Mouse (Mus musculus) layer of hippocampus, adult 8-10 months (tissue): ENCODE data around the gene Slc23a2. TPM values are rescaled to one million over a fixed set of nuclear protein-coding genes. Genes with fewer than 3 reads are reported as not detected.
A peak's percentile ranks its signal among the peaks of the same experiment; 100 is the strongest.

ENCODE experiments used
- DNase-seq, 2 experiments: peaks; one replicate each; pipeline ENCODE4 v3.0.0; 2022; ENCODE audit warnings: low spot score in 2 of 2
- total RNA-seq, 4 experiments: library from RNA; stranded (reverse); gene quantifications; 2 replicates each; pipeline ENCODE4 v1.2.4; 2022

Gene Slc23a2
- total RNA-seq, 4 experiments from 2014 or later = 107 to 125 (median 113) TPM

DNA sequence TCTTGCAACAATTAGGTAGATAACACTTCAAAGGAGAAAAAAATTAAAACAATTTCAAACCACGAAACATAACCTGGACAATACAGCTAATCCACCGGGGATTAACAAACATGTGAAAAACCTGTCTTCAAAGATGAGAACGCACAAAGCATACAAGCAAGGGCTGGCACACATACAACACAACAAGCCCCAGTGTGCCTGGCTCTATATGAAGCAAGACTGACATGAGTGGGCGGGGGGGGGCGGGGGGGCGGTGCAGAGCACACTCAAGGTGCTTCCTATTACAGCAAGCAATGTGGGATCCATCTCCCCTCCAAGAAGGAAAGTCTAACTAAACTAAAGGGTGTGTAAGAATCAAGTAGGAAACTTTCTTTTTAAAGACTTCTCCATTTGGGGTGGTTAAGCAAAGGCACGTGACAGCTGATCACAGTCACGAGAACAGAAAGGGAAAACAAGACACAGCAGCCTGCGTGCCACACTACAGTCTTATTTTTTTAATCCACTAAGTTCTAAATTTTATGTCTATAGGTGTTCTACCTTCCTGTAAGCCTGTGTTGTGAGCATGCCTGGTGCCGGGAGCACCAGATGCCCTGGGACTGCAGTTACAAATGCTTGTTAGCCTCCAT lies 42.3 kb downstream of the Slc23a2 start:
- no peak for DNase-seq

DNA sequence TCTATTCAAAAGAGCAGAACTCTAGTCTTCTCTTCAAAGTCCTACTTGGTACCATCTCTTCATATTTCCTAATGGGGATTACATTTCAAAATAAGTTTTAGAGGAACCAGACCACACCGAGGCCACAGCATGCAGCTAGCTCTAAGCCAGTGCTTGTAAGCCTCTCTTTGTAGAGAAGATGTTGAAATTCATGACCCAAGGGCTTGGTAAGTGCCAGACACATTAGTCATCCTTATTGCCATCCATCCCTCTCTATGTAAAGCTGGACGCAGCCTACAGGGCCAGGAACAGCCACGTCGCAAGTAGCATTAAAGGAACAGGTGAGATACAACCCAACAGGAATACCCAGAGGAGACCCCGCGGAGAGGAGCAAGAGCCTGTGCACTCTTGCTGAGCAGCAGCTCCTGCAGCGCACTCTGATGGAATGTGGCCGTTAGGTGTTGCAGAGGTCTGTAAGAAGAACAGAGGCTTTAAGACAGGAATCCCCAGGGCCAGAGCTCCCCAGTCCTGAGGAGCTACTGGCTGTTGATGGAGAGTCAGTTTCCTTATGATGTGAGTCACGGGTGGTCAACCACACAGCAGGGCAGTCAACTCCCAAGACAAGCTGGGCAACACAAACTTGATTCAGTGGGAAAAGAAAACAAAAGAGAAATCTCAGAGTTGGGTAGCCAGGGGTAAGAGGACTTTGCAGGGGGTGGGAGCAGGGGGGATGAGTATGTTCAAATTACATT lies 45.8 kb downstream of the Slc23a2 start:
- DNase-seq = no peak

DNA sequence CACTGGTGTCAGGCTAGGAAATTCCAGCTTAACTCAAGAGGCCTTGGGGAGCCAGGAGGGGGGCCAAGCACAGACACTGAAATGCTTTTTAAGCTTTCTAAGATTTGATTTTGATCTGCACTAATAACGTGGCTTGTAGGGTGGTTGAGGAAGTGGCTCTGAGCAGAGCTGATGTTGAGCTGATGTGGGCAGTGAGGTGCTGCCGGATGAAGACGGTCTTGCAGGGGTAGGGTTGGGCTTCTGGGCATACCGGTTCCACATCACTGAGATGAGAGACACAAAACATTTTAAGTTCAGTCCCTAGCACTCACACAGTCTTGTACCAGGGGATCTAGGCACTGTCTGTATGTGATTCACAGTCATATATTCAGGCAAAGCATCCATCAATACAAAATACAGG lies 46.5 kb downstream of the Slc23a2 start:
- no peak for DNase-seq

DNA sequence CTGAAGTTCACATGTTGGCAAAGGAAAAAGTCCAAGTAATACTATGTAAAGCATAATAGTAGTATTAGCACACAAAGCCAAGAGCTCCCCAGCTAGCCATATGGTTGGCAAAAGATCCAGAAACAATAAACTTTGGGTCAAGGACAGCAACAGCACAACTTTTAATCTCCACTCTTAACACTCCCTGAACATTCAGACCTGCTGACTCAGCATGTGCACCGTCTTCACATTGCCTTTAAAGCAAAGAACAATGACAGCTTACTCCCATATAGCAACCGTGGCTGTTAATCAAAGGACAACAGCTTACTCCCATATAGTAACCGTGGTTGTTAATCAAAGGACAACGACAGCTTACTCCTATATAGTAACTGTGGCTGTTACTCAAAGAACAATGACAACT lies 48.3 kb downstream of the Slc23a2 start:
- no peak for DNase-seq

DNA sequence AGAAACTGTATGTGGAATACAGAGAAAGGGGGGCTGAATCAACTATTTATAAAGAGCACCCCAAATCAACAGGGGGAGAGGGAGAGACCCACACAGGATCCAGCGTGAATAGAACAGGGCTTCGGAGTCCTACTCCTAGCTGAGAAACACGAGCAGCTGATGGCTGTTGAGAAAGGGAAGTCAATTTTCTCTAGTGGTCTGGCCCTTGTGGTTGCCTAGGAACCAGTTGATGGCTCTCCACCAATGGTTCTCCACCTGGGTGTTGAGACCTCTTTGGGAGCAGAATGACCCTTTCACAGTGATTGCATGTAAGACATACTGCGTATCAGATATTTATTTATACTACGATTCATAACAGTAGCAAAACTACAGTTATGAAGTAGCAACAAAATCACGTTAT lies 49.1 kb downstream of the Slc23a2 start:
- no peak for DNase-seq

DNA sequence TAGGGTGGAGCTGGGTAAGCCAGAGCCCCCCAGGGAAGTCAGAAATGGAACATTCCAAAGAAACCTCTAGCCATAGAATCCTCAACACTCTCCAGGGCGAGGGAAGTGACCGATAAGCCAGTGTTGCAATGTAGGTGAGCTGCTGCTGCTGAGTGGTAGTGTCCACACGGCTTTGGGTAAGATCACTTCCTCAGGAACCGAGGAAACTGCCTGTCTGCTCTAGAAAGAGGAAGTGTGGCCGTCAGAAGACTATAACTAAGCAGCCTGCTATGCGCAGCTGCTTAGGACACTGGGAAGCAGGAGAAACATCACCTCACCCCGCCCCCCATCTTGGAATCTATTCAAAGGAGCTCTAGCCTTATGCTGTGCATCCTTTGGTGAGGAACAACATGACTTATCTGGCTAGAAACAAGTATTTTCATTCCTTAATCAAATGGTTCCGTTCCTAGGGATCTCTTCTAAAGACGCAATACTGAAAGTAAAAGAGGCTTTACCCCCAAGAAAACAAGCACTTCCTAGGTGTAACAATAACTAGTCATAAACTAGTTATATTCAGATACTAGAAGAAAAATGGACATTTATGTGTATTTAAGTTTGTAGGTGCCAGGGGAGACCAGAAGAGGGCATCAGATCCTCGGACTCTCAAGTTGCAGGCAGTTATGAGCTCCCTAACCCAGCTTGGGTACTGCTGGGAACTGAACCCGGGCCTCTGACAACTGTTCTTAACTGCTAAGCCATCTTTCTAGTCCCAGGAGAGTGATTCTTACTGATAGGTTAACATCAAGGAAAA lies 50.3 kb downstream of the Slc23a2 start:
- DNase-seq = no peak

DNA sequence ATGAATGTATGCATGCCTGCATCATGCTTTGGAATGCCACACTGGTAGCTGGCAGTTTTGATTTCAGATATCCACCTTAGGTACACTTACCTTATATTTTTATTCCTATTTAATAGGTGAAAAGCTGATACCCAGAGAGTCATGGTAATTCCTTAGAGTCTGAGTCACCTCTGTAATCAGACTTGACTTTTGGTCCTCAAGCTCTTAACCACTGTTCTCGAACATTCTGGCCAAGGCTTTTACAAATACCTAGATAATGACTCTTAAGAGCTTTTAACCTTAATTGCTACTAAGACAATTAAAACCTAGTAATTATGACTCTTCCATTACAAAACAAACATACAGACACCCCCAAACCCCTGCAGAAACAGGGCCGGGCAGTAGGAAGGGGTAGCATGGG lies 51.2 kb downstream of the Slc23a2 start:
- DNase-seq = no peak

DNA sequence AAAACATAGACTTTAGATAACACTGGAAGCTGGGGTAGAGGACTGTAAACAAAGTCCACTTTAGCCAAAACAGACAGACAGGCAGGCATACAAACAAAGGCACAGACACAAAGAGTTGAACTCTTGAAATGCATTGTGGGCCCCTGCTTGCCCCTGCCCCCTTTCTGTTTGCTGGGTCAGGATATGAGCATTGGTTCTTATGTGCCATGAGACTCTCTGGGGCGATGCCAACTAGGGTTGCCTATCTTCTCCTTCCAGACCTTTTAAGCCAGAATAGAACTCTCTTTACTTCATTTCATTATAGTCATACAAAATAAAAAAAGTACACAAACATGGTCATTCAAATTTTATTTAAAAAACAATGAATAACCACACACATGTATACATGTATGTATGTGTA lies 51.6 kb downstream of the Slc23a2 start:
- DNase-seq = no peak

DNA sequence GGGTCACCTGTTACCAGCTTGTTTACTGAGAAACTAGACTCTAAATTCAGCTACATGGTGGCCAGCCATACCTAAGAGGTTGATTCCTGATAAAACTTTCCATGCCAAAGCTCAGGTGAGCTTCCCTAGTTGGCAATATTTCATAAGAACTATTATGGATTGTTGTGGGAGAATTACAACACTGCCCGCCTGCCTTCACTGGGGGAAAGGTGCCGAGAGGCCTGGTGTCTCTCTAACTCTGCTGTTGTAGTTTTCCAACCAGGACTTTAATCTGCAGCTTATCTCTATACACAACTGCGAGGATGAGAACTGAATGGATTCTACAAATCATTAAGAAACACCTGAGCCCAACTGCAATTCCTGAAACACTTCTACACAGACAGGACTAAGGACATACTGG lies 52.2 kb downstream of the Slc23a2 start:
- DNase-seq = no peak

DNA sequence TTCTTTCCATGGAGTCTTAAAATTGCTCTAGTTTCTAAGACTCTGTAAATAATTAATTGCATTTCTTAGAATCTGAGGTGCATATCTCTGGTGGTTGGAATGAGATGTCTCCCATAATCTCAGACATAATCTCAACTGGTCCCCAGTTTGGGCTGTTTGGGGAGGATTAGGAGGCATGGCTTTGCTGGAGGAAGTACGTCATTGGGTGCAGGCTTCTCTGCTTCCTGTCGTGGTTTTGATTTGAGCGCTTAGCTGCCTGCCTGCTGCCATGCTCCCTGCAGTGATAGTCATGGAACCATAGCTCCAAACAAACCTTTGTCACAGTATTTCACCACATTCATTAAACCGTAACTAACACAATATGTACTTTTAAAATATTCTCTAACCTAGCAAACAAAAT lies 53.2 kb downstream of the Slc23a2 start:
- no peak for DNase-seq

DNA sequence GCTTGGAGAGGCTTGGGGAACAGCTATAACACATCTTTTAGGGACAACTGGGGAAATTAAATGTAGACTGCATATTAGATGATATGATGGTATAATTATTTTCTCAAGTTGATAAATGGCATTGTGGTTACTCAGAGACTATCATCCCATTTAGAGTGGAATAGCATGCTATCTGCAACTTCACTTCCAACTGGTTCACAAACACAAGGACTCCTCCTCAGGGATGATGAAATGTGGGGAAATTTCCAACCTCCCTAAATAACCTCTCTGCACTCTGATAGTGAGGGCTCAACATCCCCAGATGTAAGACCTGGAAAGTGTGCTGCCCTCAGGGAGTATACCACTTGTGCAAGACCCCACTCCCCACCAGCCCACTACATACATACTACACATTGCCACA lies 60.1 kb downstream of the Slc23a2 start:
- DNase-seq = no peak

DNA sequence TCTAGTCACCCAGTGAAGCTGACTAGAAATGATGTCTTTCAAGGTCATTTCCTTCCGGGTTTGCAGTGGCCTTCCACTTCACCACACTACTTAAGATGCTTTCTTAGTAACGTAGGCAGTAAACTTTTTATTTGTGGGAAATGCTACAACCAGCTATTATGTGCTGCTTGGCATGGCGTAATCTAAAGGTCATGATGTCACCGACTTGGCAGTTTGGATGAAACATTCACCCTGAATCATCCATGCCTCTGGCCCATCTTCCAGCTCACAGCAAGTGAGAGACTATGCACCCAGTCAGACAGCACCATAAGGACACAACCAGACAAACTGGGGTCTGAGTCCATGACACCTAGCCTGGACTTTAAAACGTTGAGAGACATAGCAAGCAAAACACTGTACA lies 60.5 kb downstream of the Slc23a2 start:
- no peak for DNase-seq

DNA sequence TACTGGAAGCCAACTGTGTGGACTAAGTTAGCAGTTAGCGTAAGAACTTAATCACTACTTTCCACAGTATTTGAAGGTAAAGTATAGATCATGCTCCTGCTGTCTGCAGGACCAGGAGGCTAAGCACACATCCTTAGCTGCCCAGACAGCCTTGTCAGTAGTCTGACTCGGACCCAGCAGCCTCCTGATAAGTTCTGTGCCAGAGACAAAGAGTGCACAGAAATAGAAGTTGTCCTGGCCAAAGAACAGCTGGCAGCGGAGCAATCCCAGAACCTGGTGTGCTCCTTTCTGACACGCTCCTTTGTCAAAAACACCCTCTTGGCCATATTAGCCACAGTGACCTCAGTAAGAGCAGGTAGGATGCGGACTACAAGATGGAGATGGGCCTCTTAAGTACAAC lies 65.8 kb downstream of the Slc23a2 start:
- no peak for DNase-seq

DNA sequence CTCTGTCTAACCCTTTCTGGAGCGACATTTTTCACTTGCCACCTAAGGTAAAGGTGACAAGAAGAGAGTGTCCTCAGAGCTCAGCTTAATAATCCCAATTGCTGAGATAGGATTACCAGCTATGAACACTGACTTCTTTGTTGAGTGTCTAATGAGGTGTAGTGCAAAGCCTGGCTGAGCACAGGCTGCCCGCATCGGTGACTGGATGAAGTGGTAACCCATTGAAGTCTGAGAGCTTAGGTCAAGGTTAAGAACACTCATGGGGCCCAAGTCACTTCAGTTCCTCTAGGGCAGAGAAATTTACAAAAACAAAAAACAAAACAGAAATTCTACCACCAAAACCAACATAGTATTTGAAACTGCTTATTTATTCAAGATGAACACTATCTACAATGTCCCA lies 71.9 kb downstream of the Slc23a2 start:
- DNase-seq = no peak

DNA sequence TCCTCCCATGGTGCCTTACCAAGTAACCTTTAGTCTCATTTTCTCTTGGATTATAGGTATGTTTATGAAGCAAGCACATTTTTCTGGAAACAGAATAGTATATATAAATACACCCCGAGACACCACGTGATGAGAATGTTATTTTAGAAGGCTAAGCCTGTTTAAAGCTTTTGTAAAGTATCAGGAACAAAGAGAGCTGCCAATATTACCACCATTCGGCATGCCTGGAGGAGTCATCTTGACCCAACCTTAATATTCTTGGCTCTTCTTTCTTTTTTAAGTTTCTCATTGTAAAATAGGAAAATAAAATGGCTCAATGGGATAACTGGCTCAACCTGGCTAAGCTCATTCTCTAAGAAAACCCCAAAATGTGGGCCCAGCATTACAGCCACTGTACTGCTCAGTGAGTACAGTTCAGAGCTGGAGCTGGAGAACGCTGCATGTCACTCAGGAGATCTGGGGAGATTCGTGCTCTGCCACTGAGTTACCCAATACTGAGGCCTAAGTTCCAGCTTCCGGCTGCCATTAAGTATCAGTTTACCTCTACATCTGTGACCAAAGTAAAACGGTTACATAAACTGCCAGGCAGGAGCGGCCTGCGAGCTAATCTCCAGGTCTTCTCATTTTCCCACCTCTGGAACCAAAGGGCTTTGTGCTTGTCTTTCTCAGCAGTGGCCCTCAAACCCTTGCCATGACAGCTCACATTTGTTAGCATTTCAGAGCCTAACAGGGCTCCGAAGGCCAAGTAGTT lies 74.7 kb downstream of the Slc23a2 start:
- no peak for DNase-seq

DNA sequence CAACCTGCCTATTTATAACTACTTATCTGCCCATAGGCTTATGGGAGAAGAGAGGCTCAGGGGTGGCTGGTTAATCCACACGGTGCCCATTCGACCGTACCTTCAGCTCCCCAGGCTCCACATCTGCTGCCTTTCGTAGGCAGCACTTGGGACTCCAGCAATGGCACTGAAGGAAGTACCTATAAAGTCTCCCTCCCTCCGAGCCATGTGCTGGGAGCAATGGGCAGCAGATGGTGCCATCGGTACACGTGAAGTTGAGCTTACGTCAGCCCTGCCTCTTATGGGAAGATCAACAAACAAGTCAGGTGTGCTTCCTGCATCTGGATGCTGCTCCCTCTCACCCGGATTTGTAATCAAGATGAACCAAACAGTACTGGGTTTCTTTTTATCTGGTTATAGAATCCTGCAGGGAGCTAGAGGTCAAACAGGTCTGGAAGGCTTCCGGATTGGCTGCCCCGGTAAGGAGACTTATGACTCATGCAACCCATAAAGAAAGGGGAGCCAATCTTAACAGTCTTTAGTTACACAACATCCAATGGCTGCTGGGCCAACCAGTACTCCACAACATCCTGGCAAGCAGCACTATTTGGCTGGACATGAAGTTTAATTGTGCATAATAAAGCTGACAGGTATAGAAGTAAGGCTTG lies 80.6 kb downstream of the Slc23a2 start:
- no peak for DNase-seq

DNA sequence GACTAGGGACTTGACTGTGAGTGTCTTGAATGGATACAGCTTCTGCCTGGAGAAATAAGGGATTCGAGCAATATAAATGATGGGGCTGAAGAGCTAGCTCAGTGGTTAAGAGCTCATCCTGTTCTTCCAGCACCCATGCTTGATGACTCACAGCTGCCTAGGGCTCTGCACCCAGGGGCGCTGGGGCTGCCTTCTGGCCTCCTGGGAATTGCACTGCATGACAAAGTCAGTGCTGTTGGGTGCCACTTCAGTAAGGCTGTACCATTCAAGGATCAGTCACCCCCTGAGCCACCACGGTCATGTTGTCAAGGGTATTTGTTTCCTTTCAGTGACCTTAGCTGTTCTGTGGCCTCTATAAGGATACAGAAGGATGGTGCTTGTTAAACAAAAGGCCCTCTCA lies 81.1 kb downstream of the Slc23a2 start:
- DNase-seq = no peak

DNA sequence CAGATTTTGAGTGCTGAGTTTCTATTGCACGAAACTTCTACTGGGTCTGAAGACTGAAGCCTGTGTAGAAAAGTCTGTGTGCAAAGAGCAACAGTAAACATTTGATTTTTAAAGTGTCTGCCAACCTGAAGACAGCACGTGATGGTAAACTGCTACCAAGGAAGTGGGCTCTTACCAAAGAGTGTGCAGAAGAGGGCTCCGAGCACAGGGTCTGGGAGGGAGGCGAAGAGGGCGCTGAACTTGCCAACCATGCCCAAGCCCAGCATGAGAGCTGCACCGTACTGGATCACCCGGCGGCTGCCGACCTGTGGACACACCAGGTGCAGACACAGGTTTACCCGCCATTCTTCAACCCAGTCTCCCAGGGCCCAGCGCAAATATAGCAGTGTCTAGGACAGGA lies 83.0 kb downstream of the Slc23a2 start:
- no peak for DNase-seq

DNA sequence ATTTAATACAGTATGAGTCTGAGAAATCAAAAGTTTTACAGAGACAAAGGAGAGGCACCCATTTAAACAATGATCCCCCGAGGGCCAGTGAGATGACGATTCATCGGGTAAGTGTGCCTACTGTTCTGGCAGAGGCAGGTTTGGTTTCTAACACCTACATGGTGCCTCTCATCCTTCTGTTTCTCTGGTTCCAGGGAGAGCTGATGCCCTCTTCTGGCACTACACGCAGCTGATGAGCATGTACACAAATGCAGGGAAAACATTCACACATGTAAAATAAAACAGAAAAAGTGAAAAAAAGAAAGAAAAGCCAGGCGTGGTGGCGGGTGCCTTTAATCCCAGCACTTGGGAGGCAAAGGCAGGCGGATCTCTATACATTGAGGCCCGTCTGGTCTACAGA lies 85.0 kb downstream of the Slc23a2 start:
- peak in 1 of 2 experiments; percentile 37 for DNase-seq

DNA sequence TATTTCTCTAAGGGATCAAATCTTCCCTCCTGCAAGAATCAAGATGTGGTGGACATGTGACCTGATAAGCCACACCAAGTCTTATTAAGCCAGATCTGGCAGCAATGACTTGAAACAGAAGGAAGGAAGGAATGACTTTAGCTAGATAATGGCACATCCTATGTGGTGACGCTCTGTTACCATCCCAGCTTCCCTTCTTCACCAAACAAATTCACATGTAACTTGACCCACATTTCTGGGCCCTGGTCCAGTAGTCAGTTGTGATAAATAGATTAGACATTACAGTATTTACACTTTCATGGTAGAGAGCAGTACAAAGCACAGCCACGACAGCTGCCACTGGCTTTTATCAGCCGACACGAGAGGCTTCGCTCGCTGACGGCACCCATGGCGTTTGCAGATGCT lies 89.6 kb downstream of the Slc23a2 start:
- no peak for DNase-seq

DNA sequence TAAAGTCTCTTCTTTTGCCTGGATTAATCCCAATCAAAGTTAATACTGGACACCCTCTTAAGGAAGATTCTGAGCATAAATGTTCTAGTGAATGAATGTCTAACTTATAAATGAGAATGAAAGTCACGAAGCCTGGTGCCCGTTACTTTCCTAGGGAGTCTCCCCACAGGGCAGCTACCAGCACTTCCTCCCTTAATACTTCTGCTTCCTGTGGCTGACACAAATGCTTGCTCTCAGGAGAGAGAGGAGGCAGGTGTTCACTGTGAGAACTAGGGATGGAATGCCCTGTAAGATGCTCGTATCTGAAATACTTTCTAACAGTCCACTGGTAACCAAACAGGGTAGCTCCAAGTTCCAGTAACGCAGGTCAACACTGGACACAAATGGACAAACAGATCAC lies 91.1 kb downstream of the Slc23a2 start:
- DNase-seq = no peak
